Mouse (Mus musculus) stomach, postnatal 0 days (tissue): ENCODE results near the gene Nars2.

Experiments
- CTCF ChIP-seq: IDR thresholded peaks from 2 replicates; pipeline ENCODE4 v1.5.1; 2016; ENCODE audit warnings: antibody characterized with exemption, low read depth, mild to moderate bottlenecking, moderate library complexity
- EP300 ChIP-seq: optimal IDR thresholded peaks from 2 replicates; pipeline ENCODE3; 2016; ENCODE audit warnings: antibody characterized with exemption

GRCm38 (mm10) chr7:97076977-97077376, 125.7 kb downstream of the Nars2 start:
- TF ChIP-seq CTCF (no peak), EP300 (no peak)
